Mouse (Mus musculus): Measurements from ENCODE around the gene Fgfr2.

DNA sequence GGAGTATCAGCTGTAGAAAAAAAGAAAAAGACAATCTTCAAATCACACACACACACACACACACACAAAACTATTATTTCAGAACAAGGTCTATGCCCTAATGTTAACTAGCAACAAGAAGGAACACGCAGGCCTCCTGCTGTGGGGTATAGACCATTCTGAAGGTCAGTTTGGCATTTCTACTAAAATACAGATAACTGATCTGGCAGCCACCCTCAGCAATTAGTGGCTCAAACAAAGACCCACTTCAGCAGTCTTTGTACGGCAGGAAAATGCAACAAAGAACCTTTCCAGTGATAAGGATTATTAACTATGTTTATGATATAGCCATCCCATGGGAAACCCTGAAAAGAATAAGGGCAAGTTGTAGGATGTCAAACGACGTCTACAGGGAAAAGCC, 2586.1 kb downstream of the Fgfr2 start:
- TF ChIP-seq MAX (IDR thresholded peaks at IDR 0.05; ENCODE audit: low read depth) (no peak), POLR2A (IDR thresholded peaks at IDR 0.05; ENCODE audit: insufficient read length, low read depth) (no peak), USF1 (IDR thresholded peaks at IDR 0.05; ENCODE audit: low read depth) (no peak), CEBPB (IDR thresholded peaks at IDR 0.05; ENCODE audit: insufficient read depth, poor library complexity, severe bottlenecking) (no peak)
